Mouse (Mus musculus): ENCODE data around the gene Tas2r123. TPM values are rescaled to one million over a fixed set of nuclear protein-coding genes. Genes with fewer than 3 reads are reported as not detected.

Gene Tas2r123
- polyA plus RNA-seq (2012; rRNA removed): not detected in 2 replicates

GRCm38 (mm10) chr6:132846842-132847241, at the start of gene Tas2r123:
Tas2r123 (plus strand) TSS chr6:132847142.
- DNase-seq (ENCODE audit: low spot score): no peak

- DNase-seq (ENCODE audit: low spot score): no peak
Measured at GRCm38 (mm10) chr6:132802518-132802917, 44.4 kb upstream of the Tas2r123 start, which contains the start of gene Tas2r117. Tas2r117 (plus strand) TSS chr6:132802818.

- no peak for DNase-seq (ENCODE audit: low spot score)
Measured at GRCm38 (mm10) chr6:132855138-132855537, 8.2 kb downstream of the Tas2r123 start, which contains the start of gene Tas2r116. Tas2r116 (plus strand) TSS chr6:132855438.

GRCm38 (mm10) chr6:132867708-132868107, 20.8 kb downstream of the Tas2r123 start, which contains the start of gene Tas2r110:
Tas2r110 (plus strand) TSS chr6:132868008.
- no peak for DNase-seq (ENCODE audit: low spot score)

GRCm38 (mm10) chr6:132892711-132893110, 45.8 kb downstream of the Tas2r123 start, which contains the start of gene Tas2r113:
Tas2r113 (plus strand) TSS chr6:132893011.
- no peak for DNase-seq (ENCODE audit: low spot score)

Other genes starting within 250 kb of the Tas2r123 start
- gene A630073D07Rik, start 195.6 kb upstream of the Tas2r123 start, polyA plus RNA-seq (2012; rRNA removed): not detected in 2 replicates
- not detected in 2 replicates for gene Tas2r120, start 190.2 kb upstream of the Tas2r123 start, polyA plus RNA-seq (2012; rRNA removed)
- not detected in 2 replicates for gene Tas2r121, start 146.1 kb upstream of the Tas2r123 start, polyA plus RNA-seq (2012; rRNA removed)
- not detected in 2 replicates for gene Tas2r122, start 135.2 kb upstream of the Tas2r123 start, polyA plus RNA-seq (2012; rRNA removed)
- gene Tas2r115, start 109.1 kb upstream of the Tas2r123 start, polyA plus RNA-seq (2012; rRNA removed): not detected in 2 replicates
- gene Tas2r124, start 92.4 kb upstream of the Tas2r123 start, polyA plus RNA-seq (2012; rRNA removed): not detected in 2 replicates
- gene Tas2r102, start 85.0 kb upstream of the Tas2r123 start, polyA plus RNA-seq (2012; rRNA removed): not detected in 2 replicates
- not detected in 2 replicates for gene Tas2r136, start 69.0 kb upstream of the Tas2r123 start, polyA plus RNA-seq (2012; rRNA removed)
- gene Tas2r117, start 44.3 kb upstream of the Tas2r123 start, polyA plus RNA-seq (2012; rRNA removed): not detected in 2 replicates
- not detected in 2 replicates for gene Tas2r116, start 8.3 kb downstream of the Tas2r123 start, polyA plus RNA-seq (2012; rRNA removed)
- gene Tas2r110, start 20.9 kb downstream of the Tas2r123 start, polyA plus RNA-seq (2012; rRNA removed): not detected in 2 replicates
- not detected in 2 replicates for gene Tas2r113, start 45.9 kb downstream of the Tas2r123 start, polyA plus RNA-seq (2012; rRNA removed)
- gene Tas2r125, start 62.5 kb downstream of the Tas2r123 start, polyA plus RNA-seq (2012; rRNA removed): not detected in 2 replicates
- gene Tas2r129, start 104.0 kb downstream of the Tas2r123 start, polyA plus RNA-seq (2012; rRNA removed): not detected in 2 replicates
- gene Tas2r131, start 110.8 kb downstream of the Tas2r123 start, polyA plus RNA-seq (2012; rRNA removed): not detected in 2 replicates
- not detected in 2 replicates for gene Tas2r109, start 133.8 kb downstream of the Tas2r123 start, polyA plus RNA-seq (2012; rRNA removed)
- gene Tas2r103, start 190.0 kb downstream of the Tas2r123 start, polyA plus RNA-seq (2012; rRNA removed): not detected in 2 replicates
- not detected in 2 replicates for gene Tas2r140, start 208.7 kb downstream of the Tas2r123 start, polyA plus RNA-seq (2012; rRNA removed)

All from urinary bladder, adult 2 months (tissue).